Mouse (Mus musculus) T-cell, adult 66 days (primary cell): ENCODE measurements around the gene Hps4. TPM values are rescaled to one million over a fixed set of nuclear protein-coding genes. Genes with fewer than 3 reads are reported as not detected.

Source experiments
- total RNA-seq, 2 experiments: library from RNA; stranded (reverse); gene quantifications; 3 replicates in 1 of 2; 4 replicates in 1 of 2; pipeline ENCODE4 v1.2.4; 2023

Gene Hps4
- total RNA-seq: 10 to 100 TPM; 19.2 to 22.2 TPM

GRCm38 (mm10) chr5:112342463-112343204, at the start of gene Hps4, which contains the start of gene Srrd:
TSS of gene Hps4 (plus strand) at chr5:112343083.
TSS of gene Srrd (minus strand) at chr5:112343040.

GRCm38 (mm10) chr5:112325546-112326445, 17.1 kb upstream of the Hps4 start, which contains the start of gene Tfip11:
TSS of gene Tfip11 (plus strand) at chr5:112326358.

GRCm38 (mm10) chr5:112355910-112356309, 13.0 kb downstream of the Hps4 start, which contains the start of gene Gm6583:
TSS of gene Gm6583 (minus strand) at chr5:112356033.

GRCm38 (mm10) chr5:112394779-112395443, 52.0 kb downstream of the Hps4 start, which contains the start of gene Asphd2:
TSS of gene Asphd2 (minus strand) at chr5:112394866.

Other genes starting within 250 kb of the Hps4 start
- gene Cryba4, start 90.6 kb upstream of the Hps4 start, total RNA-seq: not detected
- gene Crybb1, start 87.3 kb upstream of the Hps4 start, total RNA-seq: not detected
- gene Tpst2, start 66.4 kb upstream of the Hps4 start, total RNA-seq: 100 to 1,000 TPM; 131 to 156 TPM
- gene Tfip11, start 16.7 kb upstream of the Hps4 start, total RNA-seq: 10 to 100 TPM; 69.4 to 89.8 TPM
- 10 to 100 TPM; 31.1 to 40.3 TPM for gene Srrd, start within 50 bp of the Hps4 start, total RNA-seq
- gene Gm6583, start 12.9 kb downstream of the Hps4 start, total RNA-seq: not detected
- gene Asphd2, start 51.8 kb downstream of the Hps4 start, total RNA-seq: not detected
- gene Gm6588, start 106.3 kb downstream of the Hps4 start, total RNA-seq: not detected
- gene Sez6l, start 234.1 kb downstream of the Hps4 start, total RNA-seq: not detected